Mouse (Mus musculus) ES-E14 (cell line): ENCODE results near the gene Ccdc110.

Experiments used
- HCFC1 ChIP-seq: IDR thresholded peaks from 2 replicates; pipeline ENCODE4 v1.6.1; 2012; ENCODE audit warnings: low read length, inconsistent platforms, borderline replicate concordance; ENCODE audit not compliant: insufficient read depth
- ZNF384 ChIP-seq: IDR thresholded peaks from 2 replicates; pipeline ENCODE4 v1.6.1; 2012; ENCODE audit warnings: low read depth, low read length, inconsistent platforms

- no peak for TF ChIP-seq HCFC1
- no peak for TF ChIP-seq ZNF384
Observed at GRCm38 (mm10) chr8:45986665-45987064, 52.2 kb downstream of the Ccdc110 start.
